Mouse (Mus musculus) regulatory T cell (primary cell): Measurements from ENCODE around the gene Slc10a6.

ENCODE experiments used
- in situ Hi-C: fragments of 300-600 bp; cut with MboI, MseI; formaldehyde crosslinking; loops from one replicate; pipeline ENCODE4 v1.15.1; 2025; ENCODE audit warnings: high pct_unique_total_duplicates

Slc10a6 gene

GRCm38 (mm10) chr5:103629111-103629764 lies at the start of gene Slc10a6:
TSS of gene Slc10a6 (minus strand) at chr5:103629403.
- in situ Hi-C loops = loop anchor here (25.0 kb wide), 1 partner anchor 742 kb away; no protein-coding TSS in a partner anchor

DNA sequence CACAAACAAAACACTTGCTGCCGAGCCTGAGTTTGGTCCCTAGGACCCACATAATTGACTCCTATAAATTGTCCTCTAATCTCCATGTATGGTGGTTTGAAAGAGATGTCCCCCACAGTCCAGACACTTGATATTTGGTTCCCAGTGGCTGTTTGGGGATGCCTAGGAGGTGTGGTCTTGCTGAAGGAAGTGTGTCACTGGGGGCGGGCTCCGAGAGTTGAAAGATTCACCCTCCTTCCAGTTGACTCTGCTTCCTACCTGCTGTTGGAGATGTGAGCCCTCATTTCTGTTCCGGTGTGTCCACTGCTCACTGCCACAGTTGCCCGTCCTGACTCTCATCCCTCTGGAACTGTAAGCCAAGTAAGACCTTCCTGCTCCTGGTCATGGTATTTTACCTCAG lies 49.8 kb upstream of the Slc10a6 start:
- in situ Hi-C loops = loop anchor here (5.0 to 10.0 kb wide), 2 partner anchors 143 to 236 kb away; partner anchors contain the start of gene Klhl8

DNA sequence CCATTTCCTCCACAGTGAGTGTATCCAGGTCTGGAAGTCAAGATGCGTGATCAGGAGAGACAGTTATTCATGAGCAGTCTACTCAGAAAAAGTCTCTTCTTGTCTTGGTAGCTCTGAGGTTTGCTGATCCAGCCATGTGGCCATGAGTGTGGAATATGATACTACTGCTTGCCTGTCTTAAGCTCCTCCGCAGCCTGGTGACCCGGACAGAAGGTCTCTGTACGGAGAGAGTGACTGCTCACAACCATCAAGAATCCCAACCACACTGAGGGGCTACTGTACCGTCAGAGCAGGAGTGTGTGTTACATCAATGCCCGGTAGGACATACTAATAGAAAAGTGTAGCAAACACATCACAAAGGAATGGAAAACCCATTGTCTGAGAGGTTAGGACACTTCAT lies 48.7 kb upstream of the Slc10a6 start:
- in situ Hi-C loops = loop anchor here (5.0 to 10.0 kb wide), 2 partner anchors 144 to 237 kb away; partner anchors contain the start of gene Klhl8

- in situ Hi-C loops = loop anchor here (5.0 to 10.0 kb wide), 2 partner anchors 146 to 238 kb away; partner anchors contain the start of gene Klhl8
These were observed 47.2 kb upstream of the Slc10a6 start for GRCm38 (mm10) chr5:103676289-103676881.

DNA sequence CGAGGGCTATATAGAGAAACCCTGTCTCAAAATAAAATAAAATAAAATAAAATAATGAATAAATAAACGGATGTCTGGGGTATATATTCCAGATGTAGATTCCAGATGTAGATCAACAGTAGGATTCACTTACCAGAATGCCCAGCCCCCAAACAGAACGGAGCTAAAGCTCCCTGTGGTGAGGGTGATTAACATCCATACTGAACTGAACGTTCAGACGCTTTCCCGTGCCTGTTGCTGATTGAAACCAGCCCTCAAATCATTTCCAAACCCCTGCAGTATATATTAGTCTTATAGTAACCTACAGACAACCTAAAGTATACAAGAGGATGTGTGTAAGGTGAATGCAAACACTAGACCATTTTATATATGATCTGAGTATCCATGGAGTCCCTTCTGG lies 45.3 kb upstream of the Slc10a6 start:
- in situ Hi-C loops = loop anchor here (10.0 to 25.0 kb wide), 2 partner anchors 240 to 1187 kb away; partner anchors contain the start of genes Arhgap24 and Klhl8

- in situ Hi-C loops = loop anchor here (10.0 to 25.0 kb wide), 2 partner anchors 241 to 1186 kb away; partner anchors contain the start of genes Arhgap24 and Klhl8
These were observed 44.4 kb upstream of the Slc10a6 start for GRCm38 (mm10) chr5:103673611-103674010.

GRCm38 (mm10) chr5:103671858-103672257 lies 42.7 kb upstream of the Slc10a6 start:
- in situ Hi-C loops = loop anchor here (10.0 to 25.0 kb wide), 2 partner anchors 243 to 1185 kb away; partner anchors contain the start of genes Arhgap24 and Klhl8

GRCm38 (mm10) chr5:103665876-103666275 lies 36.7 kb upstream of the Slc10a6 start:
- in situ Hi-C loops = loop anchor here (25.0 kb wide), 1 partner anchor 1179 kb away; the partner anchor contains the start of gene Arhgap24

DNA sequence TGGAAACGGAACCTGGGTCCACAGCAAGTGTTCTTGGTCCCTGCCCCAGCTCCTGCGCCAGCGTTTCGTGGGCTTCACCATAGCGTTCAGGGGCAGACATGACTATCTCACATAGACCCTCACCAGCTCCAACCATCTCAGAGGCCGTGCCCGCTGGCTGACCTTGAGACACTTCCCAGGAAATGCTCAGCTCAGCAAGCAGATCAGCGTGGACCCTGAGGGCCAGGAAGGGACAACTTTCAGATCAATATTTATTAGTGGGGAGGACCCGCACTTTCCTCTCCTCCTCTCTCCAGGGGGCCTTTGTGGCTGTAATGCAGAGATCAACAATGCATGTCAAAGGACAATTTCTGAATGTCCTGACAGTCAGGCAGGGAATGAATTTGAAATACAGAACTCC lies 35.7 kb upstream of the Slc10a6 start:
- in situ Hi-C loops = loop anchor here (25.0 kb wide), 1 partner anchor 1178 kb away; the partner anchor contains the start of gene Arhgap24

GRCm38 (mm10) chr5:103659571-103659970 lies 30.4 kb upstream of the Slc10a6 start:
- in situ Hi-C loops = loop anchor here (5.0 to 25.0 kb wide), 3 partner anchors 307 to 1355 kb away; partner anchors contain the start of gene Arhgap24

GRCm38 (mm10) chr5:103658921-103659320 lies 29.7 kb upstream of the Slc10a6 start:
- in situ Hi-C loops = loop anchor here (5.0 to 25.0 kb wide), 3 partner anchors 307 to 1356 kb away; partner anchors contain the start of gene Arhgap24

GRCm38 (mm10) chr5:103655346-103656118 lies 26.3 kb upstream of the Slc10a6 start, which contains the start of gene 1700016H13Rik:
TSS of gene 1700016H13Rik (minus strand) at chr5:103656010.
- in situ Hi-C loops = loop anchor here (5.0 to 25.0 kb wide), 3 partner anchors 303 to 1359 kb away; partner anchors contain the start of gene Arhgap24

- in situ Hi-C loops = loop anchor here (5.0 to 25.0 kb wide), 3 partner anchors 302 to 1360 kb away; partner anchors contain the start of gene Arhgap24
These were observed 25.6 kb upstream of the Slc10a6 start for GRCm38 (mm10) chr5:103654780-103655179.

- in situ Hi-C loops = loop anchor here (10.0 to 25.0 kb wide), 2 partner anchors 1167 to 1361 kb away; partner anchors contain the start of gene Arhgap24
These were observed 25.0 kb upstream of the Slc10a6 start for GRCm38 (mm10) chr5:103654225-103654624.

DNA sequence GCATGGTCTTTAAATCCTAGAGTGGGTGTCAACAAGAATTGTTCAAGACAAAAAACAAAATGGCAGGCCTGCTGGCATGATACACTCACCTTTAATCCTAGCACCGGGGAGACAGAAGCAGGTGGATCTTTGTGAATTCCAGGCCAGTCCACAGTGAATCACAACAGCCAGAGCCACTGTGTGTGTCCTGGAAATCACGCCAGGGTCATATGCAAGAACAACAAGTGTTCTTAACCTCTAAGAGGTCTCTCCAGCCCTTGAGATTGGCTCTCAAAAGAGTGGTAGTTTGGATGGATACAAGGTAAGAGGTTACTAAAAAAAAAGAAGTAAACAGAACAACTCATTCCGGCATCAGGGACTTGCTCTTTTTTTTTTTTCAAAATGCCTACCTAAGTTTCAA lies 18.1 kb upstream of the Slc10a6 start:
- in situ Hi-C loops = loop anchor here (25.0 kb wide), 1 partner anchor 760 kb away; no protein-coding TSS in a partner anchor

DNA sequence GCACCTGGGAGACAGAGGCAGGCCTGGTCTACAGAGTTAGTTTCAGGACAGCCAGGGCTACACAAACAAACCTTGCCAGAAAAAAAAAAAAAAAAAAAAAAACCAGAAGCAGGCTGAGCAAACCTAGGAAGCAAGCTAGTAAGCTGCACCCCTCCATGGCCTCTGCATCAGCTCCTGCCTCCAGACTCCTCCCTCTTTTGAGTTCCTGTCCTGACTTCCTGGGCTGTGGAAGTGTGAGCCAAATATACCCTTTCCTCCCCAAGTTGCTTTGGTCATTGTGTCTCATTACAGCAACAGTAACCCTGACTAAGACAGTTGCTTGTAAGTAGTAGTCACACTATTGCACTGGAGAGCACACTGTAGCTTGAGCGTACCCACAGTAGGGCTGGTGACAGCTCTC lies 15.0 kb upstream of the Slc10a6 start:
- in situ Hi-C loops = loop anchor here (25.0 kb wide), 1 partner anchor 757 kb away; no protein-coding TSS in a partner anchor

- in situ Hi-C loops = loop anchor here (25.0 kb wide), 1 partner anchor 750 kb away; no protein-coding TSS in a partner anchor
These were observed 8.0 kb upstream of the Slc10a6 start for GRCm38 (mm10) chr5:103637162-103637561.

GRCm38 (mm10) chr5:103629854-103630580 lies 814 bp upstream of the Slc10a6 start:
- in situ Hi-C loops = loop anchor here (25.0 kb wide), 1 partner anchor 743 kb away; no protein-coding TSS in a partner anchor

GRCm38 (mm10) chr5:103628499-103628898 lies 704 bp downstream of the Slc10a6 start:
- in situ Hi-C loops = loop anchor here (25.0 kb wide), 1 partner anchor 741 kb away; no protein-coding TSS in a partner anchor

DNA sequence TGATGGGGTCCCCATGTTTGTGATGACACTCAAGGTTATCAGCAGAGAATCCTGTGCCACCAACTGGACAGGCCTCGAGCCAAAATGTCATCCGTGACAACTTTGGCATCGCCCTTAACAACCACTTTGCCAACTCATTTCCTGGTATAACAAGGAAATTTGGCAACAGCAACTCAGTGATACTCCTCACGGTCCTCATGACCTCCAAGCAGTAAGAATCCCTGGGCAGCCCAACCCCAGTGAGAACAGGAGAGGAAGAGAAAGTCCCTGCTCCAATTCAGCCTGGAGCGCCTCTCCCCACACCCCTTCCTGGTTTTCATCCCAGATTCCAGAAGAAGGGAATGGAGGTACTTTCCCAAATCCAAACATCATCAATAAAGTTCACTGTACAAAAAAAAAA lies 4.4 kb downstream of the Slc10a6 start:
- in situ Hi-C loops = loop anchor here (25.0 kb wide), 1 partner anchor 738 kb away; no protein-coding TSS in a partner anchor
